Mouse (Mus musculus): Measurements from ENCODE around the gene Micall1.

GRCm38 (mm10) chr15:79109321-79109934 is 730 bp downstream of the Micall1 start:
- TF ChIP-seq CTCF (IDR thresholded peaks at IDR 0.05; ENCODE audit: control insufficient read depth, insufficient read depth, low read length): no peak
- TF ChIP-seq POLR2A (IDR thresholded peaks at IDR 0.05; ENCODE audit: borderline replicate concordance, control insufficient read depth, low read depth, low read length): no peak

All from bone marrow, adult 2 months (tissue).